Mouse (Mus musculus): ENCODE measurements around the gene Ppt1. TPM values are rescaled to one million over a fixed set of nuclear protein-coding genes. Genes with fewer than 3 reads are reported as not detected.

Ppt1 gene
- total and polyA plus RNA-seq, 3 experiments = 13.1 to 19.9 TPM; not detected in 1

DNA sequence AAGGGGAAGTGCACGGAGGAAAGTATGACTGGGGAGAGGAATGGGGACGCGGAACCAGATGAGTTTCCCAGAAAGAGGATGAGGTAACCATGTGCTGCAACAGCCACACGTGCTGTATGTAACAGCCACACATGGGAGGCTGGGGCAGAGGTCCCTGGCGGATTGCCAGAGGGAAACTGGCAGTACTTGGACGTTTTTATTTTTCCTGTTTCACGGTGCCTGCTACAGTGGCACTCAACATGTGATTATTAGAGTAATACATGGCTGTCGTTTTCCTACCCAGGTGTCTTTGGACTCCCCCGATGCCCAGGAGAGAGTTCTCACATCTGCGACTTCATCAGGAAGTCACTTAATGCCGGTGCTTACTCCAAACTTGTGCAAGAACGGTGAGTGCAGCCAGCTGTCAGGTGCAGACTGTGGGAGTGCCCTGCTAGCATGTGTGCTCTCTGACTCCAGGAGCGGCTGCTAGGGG lies 12.1 kb downstream of the Ppt1 start:
- H3K27me3 ChIP-seq (ENCODE audit: control insufficient read depth in 1 of 2, insufficient read depth in 2 of 2, low read length in 2 of 2) = no peaks in the 10 kb centered on the region
- no peaks in the 10 kb centered on the region for H3K4me1 ChIP-seq (ENCODE audit: control insufficient read depth in 1 of 2, insufficient read depth in 2 of 2, low read length in 2 of 2)
- H3K4me3 ChIP-seq (ENCODE audit: control insufficient read depth in 1 of 2, insufficient read depth in 1 of 2, low read depth in 2 of 2, low read length in 2 of 2) = no peak overlapping the region
- no peaks in the 10 kb centered on the region for H3K79me2 ChIP-seq (ENCODE audit: control insufficient read depth, insufficient read depth, low read length, poor library complexity)
- H3K27ac ChIP-seq (ENCODE audit: control insufficient read depth, low read depth, low read length) = no peak overlapping the region
- DNase-seq (ENCODE audit: low read depth, low spot score) = no peak
- H3K9ac ChIP-seq (ENCODE audit: control insufficient read depth, low read depth, low read length, poor library complexity, severe bottlenecking) = no peak overlapping the region
- TF ChIP-seq HCFC1 (IDR thresholded peaks at IDR 0.05; ENCODE audit: low read depth, low read length) (no peak), ZMIZ1 (IDR thresholded peaks at IDR 0.05; ENCODE audit: low read depth, low read length) (no peak), GATA1 (IDR thresholded peaks at IDR 0.05; ENCODE audit: low read depth, low read length) (no peak), ZNF384 (IDR thresholded peaks at IDR 0.05; ENCODE audit: low read depth, low read length) (no peak)
- H3K36me3 ChIP-seq (ENCODE audit: control insufficient read depth in 1 of 2, insufficient read depth in 2 of 2, low read length in 2 of 2) = peaks cover 0 to 4% of the 10 kb centered on the region in 2 experiments; a peak in 2 of 4 replicates
- no peaks in the 10 kb centered on the region for H3K9me3 ChIP-seq (replicated peaks; ENCODE audit: insufficient read depth, low read length)

DNA sequence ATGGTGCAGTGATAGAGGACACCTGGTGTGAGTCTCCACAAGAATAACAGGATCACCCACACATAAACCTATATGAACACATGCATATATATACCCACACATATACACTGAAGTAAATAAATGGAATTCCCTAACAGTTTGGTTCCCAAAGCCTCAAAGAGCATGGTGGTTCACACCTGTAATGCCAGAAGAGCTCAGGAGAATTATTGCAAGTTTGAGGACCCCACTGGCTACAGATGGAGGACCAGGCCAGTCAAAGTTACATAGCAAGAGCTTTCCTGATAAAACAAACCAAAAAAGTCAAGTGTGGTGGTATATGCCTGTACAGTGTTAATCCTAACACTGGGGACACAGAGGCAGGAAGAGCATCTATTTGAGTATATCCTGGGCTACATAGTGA lies 15.5 kb downstream of the Ppt1 start:
- H3K4me1 ChIP-seq (ENCODE audit: control insufficient read depth in 1 of 2, insufficient read depth in 2 of 2, low read length in 2 of 2) = no peaks in the 10 kb centered on the region
- no peak overlapping the region for H3K9ac ChIP-seq (ENCODE audit: control insufficient read depth, low read depth, low read length, poor library complexity, severe bottlenecking)
- H3K27me3 ChIP-seq (ENCODE audit: control insufficient read depth in 1 of 2, insufficient read depth in 2 of 2, low read length in 2 of 2) = no peaks in the 10 kb centered on the region
- TF ChIP-seq ZMIZ1 (IDR thresholded peaks at IDR 0.05; ENCODE audit: low read depth, low read length) (no peak), RCOR1 (IDR thresholded peaks at IDR 0.05; ENCODE audit: low read depth, low read length) (no peak), NELFE (IDR thresholded peaks at IDR 0.05; ENCODE audit: low read depth, low read length) (no peak), ZKSCAN1 (IDR thresholded peaks at IDR 0.05; ENCODE audit: low read depth, low read length) (no peak), ZC3H11A (IDR thresholded peaks at IDR 0.05; ENCODE audit: low read depth, low read length) (no peak), E2F4 (IDR thresholded peaks at IDR 0.05; ENCODE audit: borderline replicate concordance, low read depth, low read length) (no peak), TCF12 (IDR thresholded peaks at IDR 0.05; ENCODE audit: low read depth, low read length) (no peak), BHLHE40 (IDR thresholded peaks at IDR 0.05; ENCODE audit: borderline replicate concordance, low read depth, low read length) (no peak), GATA1 (IDR thresholded peaks at IDR 0.05; ENCODE audit: low read depth, low read length) (no peak), CHD2 (IDR thresholded peaks at IDR 0.05; ENCODE audit: low read length) (no peak), ELF1 (IDR thresholded peaks at IDR 0.05; ENCODE audit: low read depth, low read length) (no peak)
- no peaks in the 10 kb centered on the region for H3K9me3 ChIP-seq (replicated peaks; ENCODE audit: insufficient read depth, low read length)
- H3K4me3 ChIP-seq (ENCODE audit: control insufficient read depth in 1 of 2, insufficient read depth in 1 of 2, low read depth in 2 of 2, low read length in 2 of 2) = no peak overlapping the region
- H3K36me3 ChIP-seq (ENCODE audit: control insufficient read depth in 1 of 2, insufficient read depth in 2 of 2, low read length in 2 of 2) = 0 out of 4 replicates have a peak, but pooled peaks cover 0 to 2% of the 10 kb centered on the region in 2 experiments
- DNase-seq (ENCODE audit: low read depth, low spot score) = no peak
- H3K27ac ChIP-seq (ENCODE audit: control insufficient read depth, low read depth, low read length) = no peak overlapping the region
- no peaks in the 10 kb centered on the region for H3K79me2 ChIP-seq (ENCODE audit: control insufficient read depth, insufficient read depth, low read length, poor library complexity)

GRCm38 (mm10) chr4:122853691-122854090 lies 17.6 kb downstream of the Ppt1 start:
- TF ChIP-seq TBP (IDR thresholded peaks at IDR 0.05; ENCODE audit: low read depth, low read length) (no peak), CTCF (IDR thresholded peaks at IDR 0.05 in 2 of 3, conservative IDR thresholded peaks at IDR 0.05 in 1 of 3; ENCODE audit: control insufficient read depth in 1 of 3, insufficient read depth in 1 of 3, low read depth in 2 of 3, low read length in 3 of 3, poor library complexity in 1 of 3, severe bottlenecking in 1 of 3) (no peak), ETS1 (IDR thresholded peaks at IDR 0.05; ENCODE audit: low read depth, low read length) (no peak), TCF12 (IDR thresholded peaks at IDR 0.05; ENCODE audit: low read depth, low read length) (no peak), RAD21 (IDR thresholded peaks at IDR 0.05; ENCODE audit: low read depth, low read length) (no peak), ZKSCAN1 (IDR thresholded peaks at IDR 0.05; ENCODE audit: low read depth, low read length) (no peak), NELFE (IDR thresholded peaks at IDR 0.05; ENCODE audit: low read depth, low read length) (no peak), EP300 (IDR thresholded peaks at IDR 0.05; ENCODE audit: low read depth in 1 of 2, low read length in 2 of 2) (no peak), POLR2AphosphoS5 (IDR thresholded peaks at IDR 0.05; ENCODE audit: borderline replicate concordance, low read depth, low read length) (no peak), ELF1 (IDR thresholded peaks at IDR 0.05; ENCODE audit: low read depth, low read length) (no peak), NRF1 (IDR thresholded peaks at IDR 0.05; ENCODE audit: insufficient read depth, low read depth, low read length, poor library complexity, severe bottlenecking) (no peak), USF1 (IDR thresholded peaks at IDR 0.05; ENCODE audit: low read depth, low read length) (no peak), MAFK (IDR thresholded peaks at IDR 0.05; ENCODE audit: borderline replicate concordance, low read depth, low read length) (no peak), UBTF (IDR thresholded peaks at IDR 0.05; ENCODE audit: borderline replicate concordance, insufficient read depth, low read depth, low read length) (no peak), HCFC1 (IDR thresholded peaks at IDR 0.05; ENCODE audit: low read depth, low read length) (no peak), KAT2A (conservative IDR thresholded peaks at IDR 0.05; ENCODE audit: low read depth, low read length) (no peak)
- no peaks in the 10 kb centered on the region for H3K27me3 ChIP-seq (ENCODE audit: control insufficient read depth in 1 of 2, insufficient read depth in 2 of 2, low read length in 2 of 2)
- no peaks in the 10 kb centered on the region for H3K79me2 ChIP-seq (ENCODE audit: control insufficient read depth, insufficient read depth, low read length, poor library complexity)
- DNase-seq (ENCODE audit: low read depth, low spot score) = no peak
- no peak overlapping the region for H3K27ac ChIP-seq (ENCODE audit: control insufficient read depth, low read depth, low read length)
- no peak overlapping the region for H3K4me3 ChIP-seq (ENCODE audit: control insufficient read depth in 1 of 2, insufficient read depth in 1 of 2, low read depth in 2 of 2, low read length in 2 of 2)
- H3K9me3 ChIP-seq (replicated peaks; ENCODE audit: insufficient read depth, low read length) = no peaks in the 10 kb centered on the region
- no peaks in the 10 kb centered on the region; a peak in 1 of 4 replicates for H3K36me3 ChIP-seq (ENCODE audit: control insufficient read depth in 1 of 2, insufficient read depth in 2 of 2, low read length in 2 of 2)
- H3K9ac ChIP-seq (ENCODE audit: control insufficient read depth, low read depth, low read length, poor library complexity, severe bottlenecking) = no peak overlapping the region
- no peaks in the 10 kb centered on the region for H3K4me1 ChIP-seq (ENCODE audit: control insufficient read depth in 1 of 2, insufficient read depth in 2 of 2, low read length in 2 of 2)
